Mouse (Mus musculus) lung, embryonic 15.5 days (tissue): ENCODE measurements around the gene Tnnt2. TPM values are rescaled to one million over a fixed set of nuclear protein-coding genes. Genes with fewer than 3 reads are reported as not detected.

Experiments used
- ATAC-seq: fragments of 200-750 bp; cut with Nextera tagmentation; 2 replicates; pipeline ENCODE4 v1.8.0; 2017; ENCODE audit warnings: moderate number of reproducible peaks, borderline replicate concordance; ENCODE audit not compliant: low FRiP score, low TSS enrichment; ENCODE audit errors: extremely low read depth
- H3K27ac ChIP-seq: fragments of 300-500 bp; sonication (generic); 2 replicates; pipeline ENCODE4 v1.5.1; 2015; ENCODE audit warnings: moderate library complexity, mild to moderate bottlenecking, inconsistent platforms
- H3K27me3 ChIP-seq: fragments of 300-500 bp; sonication (generic); 2 replicates; pipeline ENCODE4 v1.6.1; 2015; ENCODE audit warnings: inconsistent platforms
- H3K36me3 ChIP-seq: fragments of 300-500 bp; sonication (generic); 2 replicates; pipeline ENCODE4 v1.6.1; 2015; ENCODE audit warnings: inconsistent platforms
- H3K4me1 ChIP-seq: fragments of 300-500 bp; sonication (generic); 2 replicates; pipeline ENCODE4 v1.6.1; 2015; ENCODE audit warnings: inconsistent platforms
- H3K4me2 ChIP-seq: fragments of 300-500 bp; sonication (generic); 2 replicates; pipeline ENCODE4 v1.6.1; 2015; ENCODE audit warnings: inconsistent platforms, mild to moderate bottlenecking, moderate library complexity
- H3K4me3 ChIP-seq: fragments of 300-500 bp; sonication (generic); 2 replicates; pipeline ENCODE4 v1.5.1; 2015; ENCODE audit warnings: mild to moderate bottlenecking, inconsistent platforms
- H3K9ac ChIP-seq: fragments of 300-500 bp; sonication (generic); 2 replicates; pipeline ENCODE4 v1.6.1; 2015; ENCODE audit warnings: inconsistent platforms
- H3K9me3 ChIP-seq: fragments of 300-500 bp; sonication (generic); 2 replicates; pipeline ENCODE4 v1.6.1; 2016; ENCODE audit warnings: inconsistent platforms
- WGBS: fragments of 180-500 bp; shearing (Covaris S2); methylation state at CpG from one replicate; pipeline ENCODE4 v1.1.7; 2015; 5-methylcytosine and 5-hydroxymethylcytosine counted together
- polyA plus RNA-seq: library from polyadenylated mRNA; unstranded; fragments of >200 nt; fragmentation: Nextera tagmentation; extraction: Ambion mirVana; gene quantifications from 2 replicates; pipeline ENCODE4 v1.2.1, GENCODE M21; 2015

Gene Tnnt2
- polyA plus RNA-seq, 1 experiment from 2014 or later, result 190 TPM

DNA sequence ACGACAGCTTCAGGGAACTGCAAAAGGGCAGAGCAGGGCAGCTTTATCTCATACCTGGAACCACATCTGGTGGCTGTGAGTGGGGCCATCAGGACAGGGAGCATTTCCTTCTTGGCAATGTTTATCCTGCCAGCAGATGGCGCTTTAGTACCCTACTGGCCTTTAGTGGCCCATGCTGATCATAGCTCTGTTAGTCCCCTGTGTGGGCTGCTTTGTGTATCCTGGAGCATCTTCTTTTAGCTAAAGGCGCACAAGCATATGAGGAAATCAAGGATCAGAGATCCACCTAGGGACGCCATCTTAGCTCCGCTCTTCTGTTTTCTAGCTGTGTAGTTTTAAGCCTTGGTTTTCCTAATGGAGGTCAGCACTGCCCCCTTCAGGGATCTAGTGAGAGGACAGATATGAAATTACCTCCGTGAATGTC lies 11.0 kb downstream of the Tnnt2 start:
- Histone ChIP-seq H3K36me3 (no peaks in the 10 kb centered on the region), H3K9ac (no peak overlapping the region), H3K27ac (no peak overlapping the region), H3K27me3 (no peaks in the 10 kb centered on the region), H3K9me3 (no peaks in the 10 kb centered on the region), H3K4me2 (no peak overlapping the region), H3K4me1 (peaks cover 17% of the 10 kb centered on the region; the same call in 1 of the 2 replicates), H3K4me3 (no peak overlapping the region)
- 26% methylated on average over 6 of the region's 6 CpGs for WGBS
- ATAC-seq, result no peak

DNA sequence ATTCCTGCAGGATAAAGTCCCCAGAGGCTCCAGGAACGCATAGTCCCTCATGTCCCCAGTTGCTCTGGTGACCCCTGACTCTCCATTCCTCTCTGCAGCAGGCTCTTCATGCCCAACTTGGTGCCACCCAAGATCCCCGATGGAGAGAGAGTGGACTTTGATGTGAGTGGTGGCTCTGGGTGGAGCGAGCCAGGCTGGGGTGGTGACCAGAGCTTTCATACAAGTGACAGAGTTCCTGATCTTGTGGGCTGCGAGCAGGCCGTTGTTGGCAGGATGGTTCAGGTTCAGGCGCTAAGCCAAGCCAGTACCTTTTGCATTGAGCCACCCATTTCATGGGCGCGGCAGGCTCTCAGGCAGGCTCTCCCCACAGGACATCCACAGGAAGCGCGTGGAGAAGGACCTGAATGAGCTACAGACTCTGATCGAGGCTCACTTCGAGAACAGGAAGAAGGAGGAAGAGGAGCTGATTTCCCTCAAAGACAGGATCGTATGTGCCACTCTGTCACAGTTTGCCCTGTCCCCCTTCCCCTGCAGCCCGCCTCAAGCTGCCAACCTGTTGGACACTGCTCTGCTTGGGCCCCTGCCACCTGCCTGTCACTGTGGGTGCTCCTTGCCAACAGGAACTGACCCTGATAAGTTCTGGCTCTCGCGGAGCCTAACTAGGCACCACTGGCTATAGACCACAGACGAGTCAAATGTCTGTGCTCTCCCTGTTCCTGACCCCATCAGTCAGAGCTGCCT lies 11.6 kb downstream of the Tnnt2 start:
- 71% methylated on average over 17 of the region's 17 CpGs for WGBS
- H3K27ac ChIP-seq, result no peak overlapping the region
- no peak overlapping the region for H3K4me2 ChIP-seq
- no peaks in the 10 kb centered on the region for H3K27me3 ChIP-seq
- no peak for ATAC-seq
- H3K9me3 ChIP-seq, result no peaks in the 10 kb centered on the region
- no peaks in the 10 kb centered on the region for H3K36me3 ChIP-seq
- peaks cover 22% of the 10 kb centered on the region; the same call in 1 of the 2 replicates for H3K4me1 ChIP-seq
- no peak overlapping the region for H3K9ac ChIP-seq
- no peak overlapping the region for H3K4me3 ChIP-seq

DNA sequence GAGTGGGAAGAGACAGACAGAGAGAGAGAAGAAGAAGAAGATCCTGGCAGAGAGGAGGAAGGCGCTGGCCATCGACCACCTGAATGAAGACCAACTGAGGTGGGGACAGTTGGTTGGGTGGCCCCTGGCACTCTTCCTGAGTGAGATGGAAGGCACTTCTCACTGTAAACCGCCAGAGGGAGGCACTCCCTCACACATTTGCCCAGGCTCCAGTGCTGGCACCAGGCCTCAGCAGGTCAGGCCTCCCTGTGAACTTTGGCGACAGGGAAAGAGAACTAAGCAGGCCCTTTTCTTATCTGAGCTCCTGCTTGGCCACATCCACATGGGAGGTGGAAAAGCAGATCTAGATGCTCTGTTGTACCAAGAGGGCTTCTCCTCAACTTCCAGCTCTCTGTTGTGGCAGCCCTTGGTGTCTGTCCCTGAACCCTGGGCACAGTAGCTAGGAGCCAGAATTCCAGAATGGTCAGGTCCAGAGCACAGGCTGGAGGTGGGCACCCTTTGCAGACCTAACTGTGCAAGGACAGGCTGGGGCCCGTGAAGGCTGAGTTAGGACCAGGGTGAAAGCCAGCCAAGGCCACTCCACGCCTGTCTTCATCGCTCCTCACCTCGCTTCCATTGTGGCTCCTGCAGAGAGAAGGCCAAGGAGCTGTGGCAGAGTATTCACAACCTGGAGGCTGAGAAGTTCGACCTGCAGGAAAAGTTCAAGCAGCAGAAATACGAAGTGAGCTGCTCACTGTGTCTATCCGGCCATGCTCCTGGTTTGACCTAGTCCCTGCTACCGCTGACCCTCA lies 14.8 kb downstream of the Tnnt2 start:
- Histone ChIP-seq H3K4me3 (no peak overlapping the region), H3K36me3 (no peaks in the 10 kb centered on the region), H3K4me1 (0 out of 2 replicates have a peak, but pooled peaks cover 12% of the 10 kb centered on the region), H3K4me2 (no peak overlapping the region), H3K9me3 (no peaks in the 10 kb centered on the region), H3K27ac (no peak overlapping the region), H3K9ac (no peak overlapping the region), H3K27me3 (no peaks in the 10 kb centered on the region)
- WGBS, result 67% methylated on average over 12 of the region's 12 CpGs
- no peak for ATAC-seq

DNA sequence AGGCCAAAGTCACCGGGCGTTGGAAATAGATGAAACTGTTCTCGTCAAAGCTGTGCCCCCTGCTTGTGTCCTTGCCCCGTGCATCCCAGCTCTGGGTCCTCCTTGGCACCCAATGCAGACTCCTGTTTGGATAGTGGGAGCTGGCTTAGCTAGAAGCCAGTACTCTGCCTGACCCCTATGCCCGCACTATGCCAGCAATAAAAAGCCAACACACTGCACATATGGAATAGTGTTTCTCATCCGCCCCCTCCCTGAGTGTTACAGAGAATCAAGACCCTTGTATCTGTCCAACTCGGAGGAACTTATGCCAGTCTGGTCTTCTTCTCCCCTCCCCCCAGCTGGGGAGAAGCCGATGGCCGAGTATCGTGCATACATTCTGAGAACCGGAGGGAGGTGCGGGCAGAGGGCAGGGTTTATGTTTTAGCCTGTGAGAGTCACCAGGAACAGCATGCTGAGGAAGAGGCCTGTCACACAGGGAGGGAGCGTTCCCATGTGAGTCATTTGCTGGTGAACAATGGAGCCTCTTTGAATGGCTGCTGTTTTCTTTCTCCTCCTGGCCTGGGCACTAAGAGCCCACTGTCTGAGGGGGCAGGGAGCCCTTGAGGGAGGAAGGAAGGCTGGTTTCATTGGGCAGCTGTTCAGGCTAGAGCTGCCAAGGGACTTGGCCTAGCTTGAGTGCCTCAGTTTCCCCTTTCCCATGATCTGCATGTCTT lies 16.0 kb downstream of the Tnnt2 start:
- Histone ChIP-seq H3K27ac (no peak overlapping the region), H3K9me3 (no peaks in the 10 kb centered on the region)

DNA sequence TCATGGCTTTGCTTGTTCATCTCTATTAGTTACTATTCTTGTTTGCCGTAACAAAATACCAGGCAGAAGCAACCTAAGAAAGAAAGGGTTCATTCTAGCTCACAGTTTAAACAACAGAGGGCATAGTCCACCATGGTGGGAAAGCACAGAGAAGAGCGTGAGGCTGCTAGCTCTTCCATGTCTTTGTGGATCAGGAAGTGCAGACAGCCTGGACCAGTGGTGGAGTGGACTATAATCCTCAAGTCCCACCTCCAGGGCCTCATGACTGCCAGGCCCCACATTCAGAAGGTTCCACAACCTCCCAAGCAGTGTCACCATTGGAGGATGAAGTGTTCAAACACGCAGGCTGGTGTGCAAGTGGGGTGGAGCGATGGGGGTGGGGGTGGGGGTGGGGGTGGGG lies 17.0 kb downstream of the Tnnt2 start:
- WGBS, result 95% methylated on average over 4 of the region's 4 CpGs
- Histone ChIP-seq H3K4me2 (no peak overlapping the region), H3K27me3 (no peaks in the 10 kb centered on the region), H3K27ac (no peak overlapping the region), H3K4me3 (no peak overlapping the region), H3K9me3 (no peaks in the 10 kb centered on the region), H3K4me1 (0 out of 2 replicates have a peak, but pooled peaks cover 9% of the 10 kb centered on the region), H3K36me3 (no peaks in the 10 kb centered on the region), H3K9ac (no peak overlapping the region)
- ATAC-seq, result no peak

More for the DNA sequence above, 16.0 kb downstream of the Tnnt2 start:
- no peak; the same call in 1 of the 2 replicates for ATAC-seq
- H3K36me3 ChIP-seq, result no peaks in the 10 kb centered on the region
- no peak overlapping the region for H3K4me2 ChIP-seq
- 51% methylated on average over 13 of the region's 13 CpGs for whole genome bisulfite sequencing
- H3K27me3 ChIP-seq, result no peaks in the 10 kb centered on the region
- H3K4me3 ChIP-seq, result no peak overlapping the region
- H3K4me1 ChIP-seq, result 0 out of 2 replicates have a peak, but pooled peaks cover 12% of the 10 kb centered on the region
- H3K9ac ChIP-seq, result no peak overlapping the region

DNA sequence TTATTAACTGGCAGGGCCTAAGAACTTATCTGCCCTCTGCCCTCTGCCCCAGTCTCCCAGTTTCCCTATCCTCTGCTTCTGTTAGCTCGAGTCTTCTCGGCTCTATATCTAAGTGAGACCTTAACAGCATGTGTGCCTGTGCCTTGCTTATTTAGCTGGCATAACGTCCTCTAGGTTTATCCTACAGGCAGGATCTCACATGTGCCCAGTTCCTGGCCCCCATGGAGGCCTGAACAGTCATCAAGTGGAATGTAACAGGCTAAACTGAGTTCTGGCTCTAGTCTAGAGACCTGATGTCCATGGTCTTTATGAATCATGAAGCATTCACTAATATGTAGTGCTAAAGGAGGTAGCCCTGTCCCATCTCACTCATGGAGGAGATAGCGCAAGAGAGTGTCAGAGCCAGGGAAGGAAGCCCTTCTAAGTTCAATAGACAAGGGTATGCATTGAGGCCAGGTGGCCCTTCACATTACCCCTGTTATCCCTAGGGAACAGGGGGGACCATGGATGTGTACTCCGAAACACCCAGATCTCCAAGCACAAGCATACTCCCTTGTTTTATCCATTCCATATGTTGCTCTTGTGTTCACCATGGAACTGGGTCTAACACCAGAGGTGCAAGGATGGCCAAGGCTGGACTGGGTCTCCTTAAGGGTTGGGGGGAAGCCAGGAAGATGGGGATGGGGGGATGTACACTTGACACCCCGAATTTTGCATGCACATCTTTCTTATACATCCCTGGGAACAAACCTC lies 18.6 kb downstream of the Tnnt2 start:
- no peak for ATAC-seq
- Histone ChIP-seq H3K4me3 (no peak overlapping the region), H3K9me3 (no peaks in the 10 kb centered on the region), H3K9ac (no peak overlapping the region), H3K27ac (no peak overlapping the region), H3K4me2 (no peak overlapping the region), H3K36me3 (no peaks in the 10 kb centered on the region), H3K27me3 (no peaks in the 10 kb centered on the region), H3K4me1 (0 out of 2 replicates have a peak, but pooled peaks cover 9% of the 10 kb centered on the region)
- WGBS, result 78% methylated on average over 6 of the region's 6 CpGs

DNA sequence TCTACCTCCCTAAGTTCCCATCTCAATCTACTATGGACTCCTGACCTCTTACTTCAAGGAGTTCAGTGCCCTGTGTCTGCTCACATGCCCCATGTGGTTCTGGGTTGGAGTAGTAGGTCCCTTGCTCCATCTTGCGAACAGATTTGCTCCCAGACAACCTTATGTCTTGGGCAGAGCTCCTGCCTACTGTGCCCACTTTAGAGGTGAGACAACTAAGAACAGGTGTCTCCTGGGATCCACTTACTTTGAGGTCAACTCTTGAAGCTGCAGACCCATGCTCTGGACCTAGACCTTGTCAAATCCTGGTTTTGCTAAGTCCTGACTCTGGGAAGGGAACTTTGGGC lies 19.2 kb downstream of the Tnnt2 start:
- no peak overlapping the region for H3K4me3 ChIP-seq
- no peaks in the 10 kb centered on the region for H3K9me3 ChIP-seq
- no peak overlapping the region for H3K9ac ChIP-seq
- H3K4me2 ChIP-seq, result no peak overlapping the region
- no peaks in the 10 kb centered on the region for H3K27me3 ChIP-seq
- H3K27ac ChIP-seq, result no peak overlapping the region
- 95% methylated on average over 1 of the region's 1 CpGs for WGBS
- H3K36me3 ChIP-seq, result no peaks in the 10 kb centered on the region
- H3K4me1 ChIP-seq, result 0 out of 2 replicates have a peak, but pooled peaks cover 9% of the 10 kb centered on the region
- no peak for ATAC-seq

DNA sequence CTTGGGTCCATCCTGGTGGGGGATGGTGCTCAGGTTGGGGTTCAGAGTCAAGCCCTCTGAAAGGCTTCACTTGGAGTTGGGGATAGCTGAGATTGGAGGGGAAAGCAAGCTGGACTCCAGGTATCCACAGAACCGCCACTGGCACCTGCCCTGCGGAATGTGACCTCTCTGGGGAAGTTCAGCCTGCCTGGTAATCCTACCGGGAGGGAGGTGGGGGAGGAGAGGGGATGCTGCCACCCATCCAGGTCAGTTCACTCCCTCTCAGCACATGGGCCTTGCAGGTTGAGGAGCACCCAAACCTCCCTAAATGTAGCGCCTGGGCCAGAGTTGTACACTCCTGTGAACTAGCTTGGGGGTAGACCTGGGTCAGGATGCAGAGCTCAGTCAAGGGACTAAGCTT lies 19.9 kb downstream of the Tnnt2 start:
- ATAC-seq, result no peak

DNA sequence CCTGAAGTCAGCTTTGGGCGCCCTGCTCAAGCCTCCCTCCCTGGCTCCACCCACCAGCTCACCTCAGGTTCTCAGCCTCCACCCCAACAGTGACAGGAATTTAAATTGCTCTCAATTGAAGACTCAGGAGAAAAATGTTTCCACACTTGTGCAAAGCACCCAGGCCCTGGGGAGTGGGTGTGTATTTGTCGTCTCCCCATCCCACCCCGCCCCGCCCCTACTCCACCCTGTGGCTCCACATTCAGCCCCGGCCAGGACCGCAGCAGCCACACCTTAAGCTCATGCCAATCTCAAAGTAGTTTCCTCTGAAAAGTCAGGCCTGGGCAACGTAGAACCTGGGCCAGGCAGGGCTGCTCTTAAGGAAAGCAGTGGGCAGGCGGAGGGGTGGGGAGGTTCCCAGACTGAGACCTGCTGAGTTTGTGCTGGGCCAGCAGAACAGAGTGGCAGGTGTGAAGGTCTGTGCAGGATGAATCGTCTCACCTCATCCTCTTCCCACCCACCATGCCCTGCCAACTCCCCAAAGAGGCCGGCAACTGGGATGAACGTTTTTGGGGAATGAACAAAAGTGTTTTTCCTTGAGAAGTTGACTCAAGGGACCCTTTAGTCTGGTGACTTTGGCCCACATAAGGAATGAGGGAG lies 21.1 kb downstream of the Tnnt2 start:
- 51% methylated on average over 11 of the region's 11 CpGs for WGBS
- Histone ChIP-seq H3K4me2 (no peak overlapping the region), H3K4me1 (0 out of 2 replicates have a peak, but pooled peaks cover 5% of the 10 kb centered on the region), H3K27me3 (no peaks in the 10 kb centered on the region), H3K36me3 (no peaks in the 10 kb centered on the region), H3K9me3 (no peaks in the 10 kb centered on the region), H3K4me3 (no peak overlapping the region), H3K27ac (no peak overlapping the region), H3K9ac (no peak overlapping the region)
- peak; percentile 24; the same call in 1 of the 2 replicates for ATAC-seq

More for the DNA sequence above, 19.9 kb downstream of the Tnnt2 start:
- H3K4me1 ChIP-seq, result 0 out of 2 replicates have a peak, but pooled peaks cover 9% of the 10 kb centered on the region
- H3K9me3 ChIP-seq, result no peaks in the 10 kb centered on the region
- no peak overlapping the region for H3K4me3 ChIP-seq
- 61% methylated on average over 4 of the region's 4 CpGs for WGBS
- no peaks in the 10 kb centered on the region for H3K36me3 ChIP-seq
- H3K4me2 ChIP-seq, result no peak overlapping the region
- no peaks in the 10 kb centered on the region for H3K27me3 ChIP-seq
- H3K27ac ChIP-seq, result no peak overlapping the region
- no peak overlapping the region for H3K9ac ChIP-seq

DNA sequence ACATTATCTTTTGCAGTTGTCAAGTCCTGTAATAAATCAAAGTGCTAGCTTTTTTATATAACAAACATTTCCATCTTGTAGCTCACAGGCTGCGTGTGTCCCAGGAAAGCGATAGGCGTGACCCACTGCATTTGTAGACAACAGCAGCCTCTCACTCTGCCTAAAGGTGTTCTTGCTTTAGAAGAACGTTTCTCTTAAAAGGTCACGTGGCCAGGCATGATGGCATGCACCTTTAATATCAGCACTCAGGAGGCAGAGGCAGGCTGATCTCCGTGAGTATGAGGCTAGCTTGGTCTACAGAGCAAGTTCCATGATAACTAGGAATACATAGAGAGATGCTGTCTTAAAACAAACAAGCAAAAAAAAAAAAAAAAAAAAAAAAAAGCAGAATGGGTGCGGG lies 22.4 kb downstream of the Tnnt2 start:
- ATAC-seq, result no peak
- Histone ChIP-seq H3K4me2 (no peak overlapping the region), H3K9me3 (no peaks in the 10 kb centered on the region), H3K27me3 (no peaks in the 10 kb centered on the region), H3K36me3 (no peaks in the 10 kb centered on the region), H3K27ac (no peak overlapping the region), H3K9ac (no peak overlapping the region), H3K4me1 (no peaks in the 10 kb centered on the region), H3K4me3 (no peak overlapping the region)
- WGBS, result 87% methylated on average over 7 of the region's 7 CpGs

DNA sequence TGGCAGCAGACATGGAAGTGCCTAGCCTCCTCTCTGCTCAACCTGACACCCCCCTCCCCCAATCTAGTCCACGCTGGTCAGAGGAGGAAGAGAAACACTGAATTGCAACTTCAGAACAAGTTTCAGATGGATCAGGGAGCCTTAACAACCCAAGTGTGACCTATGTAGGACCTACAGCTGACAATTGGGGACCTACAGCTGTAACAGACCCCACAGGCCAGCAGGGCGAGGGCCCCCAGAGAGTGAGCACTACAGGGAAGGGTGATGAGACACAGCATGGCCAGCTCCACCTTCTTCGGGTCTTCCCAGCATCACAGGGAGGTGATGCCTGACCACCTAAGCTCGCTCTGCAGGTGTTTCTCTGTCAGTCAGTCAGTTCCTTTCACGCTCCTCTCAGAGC lies 24.9 kb downstream of the Tnnt2 start:
- H3K4me2 ChIP-seq, result no peak overlapping the region
- no peaks in the 10 kb centered on the region for H3K36me3 ChIP-seq
- no peaks in the 10 kb centered on the region for H3K9me3 ChIP-seq
- no peaks in the 10 kb centered on the region for H3K4me1 ChIP-seq
- H3K4me3 ChIP-seq, result no peak overlapping the region
- no peak overlapping the region for H3K9ac ChIP-seq
- ATAC-seq, result no peak
- H3K27me3 ChIP-seq, result no peaks in the 10 kb centered on the region
- 67% methylated on average over 5 of the region's 5 CpGs for WGBS
- H3K27ac ChIP-seq, result no peak overlapping the region
